Mouse (Mus musculus) c-Kit-positive CD71-positive TER-119-positive erythroid progenitor cells, embryonic 14.5 days (primary cell): ENCODE results near the gene Arfgap2.

ENCODE experiments used
- DNase-seq: peaks from one replicate; pipeline ENCODE4 v3.0.0-alpha.2; 2013; ENCODE audit warnings: low spot score

Arfgap2 gene

GRCm38 (mm10) chr2:91259493-91259892 lies 5.3 kb upstream of the Arfgap2 start:
- no peak for DNase-seq

- DNase-seq: no peak
Measured at GRCm38 (mm10) chr2:91263692-91264660, 798 bp upstream of the Arfgap2 start.

- DNase-seq: no peak
Measured at GRCm38 (mm10) chr2:91268042-91268441, 3.3 kb downstream of the Arfgap2 start.

GRCm38 (mm10) chr2:91268706-91269105 lies 3.9 kb downstream of the Arfgap2 start:
- no peak for DNase-seq

GRCm38 (mm10) chr2:91269687-91270133 lies 4.9 kb downstream of the Arfgap2 start:
- DNase-seq: no peak

GRCm38 (mm10) chr2:91278749-91279371 lies 14.1 kb downstream of the Arfgap2 start:
- DNase-seq: no peak

- DNase-seq: no peak
Measured at GRCm38 (mm10) chr2:91279372-91279755, 14.6 kb downstream of the Arfgap2 start.

- DNase-seq: no peak
Measured at GRCm38 (mm10) chr2:91281366-91281765, 16.6 kb downstream of the Arfgap2 start.

- DNase-seq: no peak
Measured at GRCm38 (mm10) chr2:91283972-91284371, 19.2 kb downstream of the Arfgap2 start.

- no peak for DNase-seq
Measured at GRCm38 (mm10) chr2:91284375-91285199, 19.8 kb downstream of the Arfgap2 start.

GRCm38 (mm10) chr2:91285885-91286505 lies 21.2 kb downstream of the Arfgap2 start:
- DNase-seq: peak; percentile 68

- no peak for DNase-seq
Measured at GRCm38 (mm10) chr2:91287563-91287962, 22.8 kb downstream of the Arfgap2 start.

- no peak for DNase-seq
Measured at GRCm38 (mm10) chr2:91291197-91292007, 26.6 kb downstream of the Arfgap2 start.

- no peak for DNase-seq
Measured at GRCm38 (mm10) chr2:91294226-91294625, 29.5 kb downstream of the Arfgap2 start.

GRCm38 (mm10) chr2:91295895-91296294 lies 31.1 kb downstream of the Arfgap2 start:
- DNase-seq: no peak

GRCm38 (mm10) chr2:91299156-91299555 lies 34.4 kb downstream of the Arfgap2 start:
- DNase-seq: no peak

GRCm38 (mm10) chr2:91300784-91301183 lies 36.0 kb downstream of the Arfgap2 start:
- DNase-seq: no peak

GRCm38 (mm10) chr2:91301836-91302235 lies 37.1 kb downstream of the Arfgap2 start:
- no peak for DNase-seq

- DNase-seq: no peak
Measured at GRCm38 (mm10) chr2:91302845-91303244, 38.1 kb downstream of the Arfgap2 start.

GRCm38 (mm10) chr2:91305926-91306325 lies 41.2 kb downstream of the Arfgap2 start:
- no peak for DNase-seq

- no peak for DNase-seq
Measured at GRCm38 (mm10) chr2:91306589-91306988, 41.8 kb downstream of the Arfgap2 start.
